Mouse (Mus musculus) olfactory bulb, adult 2 months (tissue): ENCODE measurements around the gene Prim1.

Experiments used
- CTCF ChIP-seq: fragments of 200-500 bp; IDR thresholded peaks from 2 replicates; pipeline ENCODE4 v1.5.1; 2012; ENCODE audit warnings: low read depth, mild to moderate bottlenecking, low read length, moderate library complexity; ENCODE audit not compliant: insufficient read depth
- POLR2A ChIP-seq: fragments of 200-500 bp; IDR thresholded peaks from 2 replicates; pipeline ENCODE4 v1.6.1; 2012; ENCODE audit warnings: mild to moderate bottlenecking, low read depth, low read length, moderate library complexity; ENCODE audit not compliant: insufficient read depth

DNA sequence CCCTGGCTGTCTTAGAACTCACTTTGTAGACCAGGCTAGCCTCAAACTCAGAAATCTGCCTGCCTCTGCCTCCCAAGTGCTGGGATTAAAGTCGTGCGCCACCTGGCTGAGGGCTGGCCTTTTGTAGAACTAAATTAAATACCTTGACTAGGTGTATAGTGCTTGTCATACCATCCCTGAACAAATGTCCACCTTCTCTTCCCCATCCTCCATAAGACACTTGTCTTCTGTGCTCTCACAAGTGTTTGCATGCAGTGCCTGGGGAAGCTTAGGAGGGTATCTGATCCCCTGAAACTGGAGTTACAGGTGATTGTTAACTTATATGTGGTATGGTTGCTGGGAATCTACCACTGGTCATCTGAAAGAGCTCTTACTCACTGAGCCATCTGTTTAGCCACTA, 35.4 kb downstream of the Prim1 start:
- TF ChIP-seq CTCF = no peak
- no peak for TF ChIP-seq POLR2A
